Mouse (Mus musculus): ENCODE measurements at regions not wholly inside any gene's neighbourhood (a gene's known extent, or its start where the extent isn't known, plus 50 kb on each side); places are given as distances from the start of the nearest gene placed in this dataset. TPM values are rescaled to one million over a fixed set of nuclear protein-coding genes. Genes with fewer than 3 reads are reported as not detected.

- 0 out of 2 replicates have a peak, but pooled peaks cover 5% of the 10 kb centered on the region for H3K9me3 ChIP-seq (ENCODE audit: control insufficient read depth)
- H3K9ac ChIP-seq (ENCODE audit: low read depth, low read length) = no peak overlapping the region
- no peak overlapping the region for H3K4me3 ChIP-seq (ENCODE audit: low read depth, low read length)
- H3K27ac ChIP-seq (ENCODE audit: low read depth, low read length) = no peak overlapping the region
- WGBS = 61% methylated on average over 9 of the region's 10 CpGs
- H3K27me3 ChIP-seq (replicated peaks; ENCODE audit: control insufficient read depth, insufficient read depth, low read length) = no peaks in the 10 kb centered on the region
- ATAC-seq = no peak
- no peak overlapping the region for H3K4me2 ChIP-seq (replicated peaks; ENCODE audit: low read depth)
- H3K4me1 ChIP-seq (replicated peaks; ENCODE audit: control insufficient read depth, insufficient read depth, low read length) = no peaks in the 10 kb centered on the region
- no peaks in the 10 kb centered on the region for H3K36me3 ChIP-seq (ENCODE audit: control insufficient read depth, insufficient read depth)
- TF ChIP-seq CTCF (IDR thresholded peaks at IDR 0.05; ENCODE audit: low read depth) = no peak
Measured at GRCm38 (mm10) chr11:32883062-32883852, 58.9 kb upstream of the Smim23 start.

DNA sequence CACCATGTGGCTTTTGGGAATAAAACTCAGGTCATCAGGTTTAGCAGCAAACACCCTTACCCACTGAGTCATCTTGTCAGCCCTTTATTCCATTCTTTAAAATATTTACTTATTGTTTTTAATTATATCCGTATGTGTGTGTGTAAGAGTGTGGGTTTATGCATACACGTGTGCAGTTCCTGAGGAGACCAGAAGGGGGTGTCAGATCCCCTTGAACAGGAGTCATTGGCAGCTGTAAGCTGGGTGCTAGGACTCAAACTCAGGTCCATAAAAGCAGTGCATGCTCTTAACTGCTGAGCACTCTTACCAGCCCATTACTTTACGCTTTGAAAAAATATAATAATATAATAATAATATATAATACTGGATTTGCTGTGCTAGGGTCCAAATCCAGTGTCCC, 54.6 kb upstream of the Smim23 start:
- Histone ChIP-seq H3K9ac (ENCODE audit: low read depth, low read length) (no peak overlapping the region), H3K36me3 (ENCODE audit: control insufficient read depth, insufficient read depth) (no peaks in the 10 kb centered on the region), H3K4me2 (replicated peaks; ENCODE audit: low read depth) (no peak overlapping the region), H3K9me3 (ENCODE audit: control insufficient read depth) (0 out of 2 replicates have a peak, but pooled peaks cover 5% of the 10 kb centered on the region), H3K27me3 (replicated peaks; ENCODE audit: control insufficient read depth, insufficient read depth, low read length) (no peaks in the 10 kb centered on the region), H3K27ac (ENCODE audit: low read depth, low read length) (no peak overlapping the region), H3K4me3 (ENCODE audit: low read depth, low read length) (no peak overlapping the region), H3K4me1 (replicated peaks; ENCODE audit: control insufficient read depth, insufficient read depth, low read length) (no peaks in the 10 kb centered on the region)
- TF ChIP-seq CTCF (IDR thresholded peaks at IDR 0.05; ENCODE audit: low read depth) = no peak
- WGBS = 95% methylated on average over 3 of the region's 3 CpGs
- ATAC-seq = no peak

Small RNAs in the stretch of these regions (microRNA-seq; reads per million reads assigned to microRNA genes)
- not detected for gene Gm26052

All from intestine, postnatal 0 days (tissue).